Mouse (Mus musculus): ENCODE measurements around the gene Saa1.
A peak's percentile ranks its signal among the peaks of the same experiment; 100 is the strongest.

Saa1 gene

DNA sequence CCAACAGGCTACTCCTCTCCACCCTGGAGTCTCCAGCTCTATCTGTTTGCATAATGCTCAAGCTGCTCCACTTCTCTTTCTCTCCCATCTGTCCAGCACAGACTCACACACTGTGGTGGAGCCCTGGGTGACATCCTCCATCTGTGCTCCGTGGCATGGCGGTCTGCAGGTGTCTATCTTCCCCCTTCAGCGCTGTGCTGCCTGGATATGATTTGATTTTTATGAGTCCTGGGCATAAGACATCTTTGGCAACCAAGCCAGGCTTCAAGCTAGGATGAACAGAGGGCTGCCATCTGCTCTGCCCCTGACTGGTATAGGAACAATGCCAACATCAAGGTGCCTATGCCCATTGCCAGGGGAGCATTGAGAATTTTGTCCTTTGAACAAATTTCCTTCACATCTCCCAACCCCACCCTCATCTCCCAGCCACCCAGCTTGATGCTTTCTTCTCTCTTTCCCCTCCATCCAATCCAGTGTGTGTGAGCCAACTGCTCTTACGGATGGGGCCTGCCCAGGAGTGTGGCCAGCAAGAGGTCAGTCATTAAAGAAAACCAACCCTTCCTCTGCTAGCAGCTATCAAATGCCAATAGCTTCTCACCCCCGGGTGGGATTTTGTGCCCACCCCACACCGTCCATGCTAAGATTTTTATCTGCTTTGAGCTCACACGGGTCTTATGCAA lies 24.0 kb downstream of the Saa1 start:
- no peak for DNase-seq (ENCODE audit: low spot score in 2 of 2)

DNA sequence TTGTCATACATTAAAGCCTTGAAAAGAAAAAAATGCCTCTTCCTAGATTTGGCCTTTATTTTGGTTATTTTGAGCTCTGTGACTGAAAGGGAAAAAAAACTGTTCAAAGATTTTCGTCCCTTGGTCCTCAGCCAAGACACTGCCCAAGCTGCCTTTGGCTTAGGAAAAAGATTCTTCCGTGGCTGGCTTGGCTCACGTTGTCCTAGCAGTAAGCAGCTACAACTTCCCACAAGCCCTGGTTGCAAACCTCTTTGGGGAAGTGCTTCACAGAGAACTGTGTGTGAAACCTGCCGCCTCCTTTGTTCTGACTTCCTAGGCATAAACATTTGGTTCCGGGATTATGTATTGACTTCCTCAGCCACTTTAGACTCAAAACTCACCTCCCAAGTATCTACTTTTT lies 25.9 kb downstream of the Saa1 start:
- DNase-seq (ENCODE audit: low spot score in 2 of 2) = no peak

DNA sequence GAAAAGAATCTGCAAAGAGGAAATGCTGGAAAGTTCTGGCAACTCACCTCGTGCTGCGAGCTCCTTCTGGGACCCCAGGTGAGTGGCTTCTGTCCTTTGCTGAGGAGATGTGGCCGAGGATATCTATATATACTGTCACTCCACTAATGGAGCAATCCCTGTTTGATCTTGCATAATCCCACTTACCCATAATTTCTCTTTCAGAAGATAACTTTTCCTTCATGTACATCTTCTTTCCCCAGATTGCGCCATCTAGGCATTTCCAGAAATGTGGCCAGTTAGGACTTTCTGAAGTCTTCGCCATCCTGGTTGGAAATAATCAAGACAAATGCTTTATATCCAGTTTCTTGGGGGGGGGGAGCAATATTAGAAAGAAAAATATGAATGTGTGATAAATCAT lies 27.2 kb downstream of the Saa1 start, which contains the start of gene Saa3:
Gene Saa3 (minus strand): TSS at position 101 of the 400 bp plus-strand sequence.
- DNase-seq (ENCODE audit: low spot score in 2 of 2) = no peak

DNA sequence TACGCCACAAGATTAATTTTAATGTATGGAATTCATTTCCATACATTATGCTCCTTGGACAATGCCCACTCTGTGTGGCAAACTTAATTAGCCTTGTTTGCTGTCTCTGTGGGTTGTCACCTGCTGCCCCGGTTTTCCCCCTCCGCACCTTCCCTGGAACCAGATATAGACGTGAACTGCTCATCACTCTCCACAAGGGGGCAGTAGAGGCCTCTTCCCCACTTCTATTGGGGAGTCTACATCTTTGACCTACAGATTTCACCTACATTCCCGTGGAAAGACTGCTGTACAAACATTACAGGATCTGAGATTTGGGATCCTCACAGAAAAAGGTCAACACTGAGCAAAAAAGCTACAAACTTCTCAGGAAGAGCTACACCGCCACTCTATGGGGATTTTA lies 28.3 kb downstream of the Saa1 start:
- no peak for DNase-seq (ENCODE audit: low spot score in 2 of 2)

DNA sequence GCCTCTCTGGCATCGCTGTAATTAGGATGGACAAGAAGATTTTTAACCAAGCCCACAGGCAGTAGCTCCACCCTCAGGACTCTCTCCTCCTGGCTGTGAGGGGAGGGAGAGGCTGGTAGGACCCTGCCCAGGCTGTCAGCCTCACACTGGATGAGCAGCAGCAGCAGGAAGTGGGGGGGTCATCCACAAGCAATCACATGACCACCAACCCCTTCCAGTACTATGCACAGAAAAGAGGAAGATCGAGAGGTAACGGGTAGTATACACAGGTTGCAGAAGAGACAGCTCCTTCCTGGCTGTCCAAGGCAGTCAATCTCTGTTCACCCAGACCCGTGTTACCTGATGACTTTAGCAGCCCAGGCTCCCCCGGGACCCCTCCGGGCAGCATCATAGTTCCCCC lies 30.5 kb downstream of the Saa1 start:
- no peak for DNase-seq (ENCODE audit: low spot score in 2 of 2)

DNA sequence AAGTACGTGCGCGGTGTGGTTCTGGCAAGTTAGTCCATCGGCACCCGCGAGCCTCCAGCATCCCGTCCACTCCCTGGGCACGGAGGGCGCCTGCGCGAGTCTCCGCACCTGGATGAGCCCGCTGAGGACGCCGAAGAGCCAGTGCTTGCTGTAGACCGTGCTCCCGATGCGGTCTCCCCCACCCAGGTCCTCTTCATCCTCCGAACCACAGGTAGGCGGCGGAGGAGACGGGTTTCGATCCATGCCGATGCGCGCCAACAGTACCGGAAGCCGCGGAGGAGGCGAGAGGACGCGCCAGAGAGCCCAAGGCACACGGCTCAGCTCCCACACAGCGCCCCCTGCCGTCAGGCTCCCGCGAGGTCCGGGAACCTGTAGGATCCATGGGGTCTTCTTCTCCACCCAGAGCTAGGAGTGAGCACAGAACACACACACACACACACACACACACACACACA lies 32.4 kb downstream of the Saa1 start, which contains the start of gene Saal1:
Gene Saal1 (minus strand): TSS at position 291 of the 455 bp plus-strand sequence.
- peak; percentile 78 to 88 for DNase-seq (ENCODE audit: low spot score in 2 of 2)

DNA sequence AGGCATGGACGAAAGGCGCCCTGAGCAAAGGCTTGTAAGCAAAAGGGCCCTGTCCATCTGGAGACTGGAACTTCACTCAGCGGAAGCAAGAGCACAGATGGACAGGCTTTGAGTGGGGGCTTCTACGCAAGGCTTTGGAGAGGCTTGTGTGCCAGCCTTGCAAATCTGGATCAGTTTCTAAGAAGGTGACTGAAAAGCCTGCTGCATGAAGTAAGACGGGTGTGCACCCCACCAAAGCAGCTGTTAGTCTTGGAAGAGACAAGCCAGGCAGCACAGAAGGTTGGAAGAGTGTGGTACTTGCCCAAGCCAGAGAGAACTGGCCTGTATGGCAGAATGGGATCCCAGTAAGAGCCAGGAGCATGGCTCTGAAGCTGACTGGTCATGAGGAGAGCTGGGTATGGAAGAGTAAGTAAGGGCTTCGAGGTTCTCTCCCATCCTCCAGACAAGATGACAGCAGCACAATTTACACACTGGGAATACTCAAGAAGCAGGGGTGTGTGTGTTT lies 42.2 kb downstream of the Saa1 start:
- DNase-seq (ENCODE audit: low spot score in 2 of 2) = no peak

DNA sequence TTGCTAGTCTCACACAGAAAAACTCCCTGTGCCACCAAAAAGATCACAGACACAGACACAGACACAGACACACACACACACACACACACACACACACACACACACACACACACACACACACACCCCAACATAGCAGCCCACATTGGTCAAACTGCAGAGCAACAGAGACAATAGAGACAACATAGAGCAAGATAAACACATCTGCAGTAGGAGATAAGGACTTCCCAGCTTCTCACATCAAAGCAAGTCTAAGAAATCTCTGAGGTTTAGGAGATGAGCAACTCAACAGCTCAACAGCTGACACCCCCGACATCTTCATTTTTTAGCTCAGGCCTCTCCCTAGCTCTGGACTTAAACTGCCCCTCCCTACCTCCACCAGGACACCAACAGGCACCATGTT lies 46.0 kb downstream of the Saa1 start:
- no peak for DNase-seq (ENCODE audit: low spot score in 2 of 2)
